Mouse (Mus musculus) erythroblast, embryonic 14.5 days (primary cell): ENCODE results near the gene AC134908.4.

ENCODE experiments used
- GATA1 ChIP-seq: IDR thresholded peaks from 2 replicates; pipeline ENCODE4 v1.6.1; 2012; ENCODE audit warnings: low read length, inconsistent platforms, mixed read lengths
- TAL1 ChIP-seq: IDR thresholded peaks from 3 replicates; pipeline ENCODE4 v1.6.1; 2012; ENCODE audit warnings: low read length, inconsistent platforms, mixed read lengths

DNA sequence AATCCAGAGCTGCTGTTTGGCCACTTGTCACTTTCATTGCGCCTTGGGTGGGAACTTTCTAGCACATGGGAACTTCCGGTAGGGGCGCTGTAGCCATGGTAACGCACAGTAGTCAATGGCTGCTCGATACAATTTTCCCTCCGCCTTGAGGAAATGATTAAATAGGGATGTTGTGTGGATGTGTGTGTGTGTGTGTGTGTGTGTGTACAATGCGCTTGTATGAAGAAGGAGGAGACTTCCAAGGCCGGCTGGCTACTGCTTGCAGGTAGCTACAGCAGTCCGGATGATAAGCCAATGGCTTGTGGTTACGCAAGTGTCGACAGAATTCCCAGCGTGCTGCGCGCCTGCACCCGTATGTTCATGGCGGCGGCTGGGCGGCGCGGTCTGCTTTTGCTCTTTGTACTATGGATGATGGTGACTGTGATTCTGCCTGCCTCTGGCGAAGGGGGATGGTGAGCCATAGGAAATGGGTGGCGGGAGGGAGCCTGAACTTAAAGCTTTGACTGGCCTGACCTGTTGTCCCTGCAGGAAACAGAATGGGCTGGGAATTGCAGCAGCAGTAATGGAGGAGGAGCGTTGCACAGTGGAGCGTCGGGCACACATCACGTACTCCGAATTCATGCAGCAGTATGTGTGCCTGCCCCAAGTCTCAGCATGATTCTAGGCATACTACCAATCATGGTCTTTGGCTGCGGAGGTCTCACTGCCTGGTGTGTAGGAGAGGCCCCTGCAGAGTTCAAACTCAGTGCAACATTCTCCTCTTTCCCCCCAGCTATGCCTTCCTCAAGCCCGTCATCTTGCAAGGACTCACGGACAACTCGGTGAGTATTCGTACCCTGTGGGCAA lies 33.5 kb upstream of the AC134908.4 start, which contains the start of gene Jmjd8:
- TF ChIP-seq GATA1 (no peak; the same call in 1 of the 2 replicates), TAL1 (no peak)
